Mouse (Mus musculus) cortical plate, adult 2 months (tissue): ENCODE data around the gene Kcnk5. TPM values are rescaled to one million over a fixed set of nuclear protein-coding genes. Genes with fewer than 3 reads are reported as not detected.

ENCODE experiments used
- H3K27ac ChIP-seq: fragments of 200-500 bp; 2 replicates; pipeline ENCODE4 v1.5.1; 2012; ENCODE audit warnings: low read length, control low read depth, inconsistent platforms; ENCODE audit not compliant: insufficient read depth
- H3K4me1 ChIP-seq: fragments of 200-500 bp; 2 replicates; pipeline ENCODE4 v1.6.1; 2011; ENCODE audit warnings: low read length; ENCODE audit not compliant: control insufficient read depth, insufficient read depth
- H3K4me3 ChIP-seq: fragments of 200-500 bp; 2 replicates; pipeline ENCODE4 v1.5.1; 2011; ENCODE audit warnings: mild to moderate bottlenecking, low read length, control low read depth; ENCODE audit not compliant: insufficient read depth
- CTCF ChIP-seq: fragments of 200-500 bp; IDR thresholded peaks from 2 replicates; pipeline ENCODE4 v1.5.1; 2011; ENCODE audit warnings: mild to moderate bottlenecking, control low read depth, low read length; ENCODE audit not compliant: insufficient read depth; ENCODE audit errors: extremely low read depth
- POLR2A ChIP-seq: fragments of 200-500 bp; IDR thresholded peaks from 2 replicates; pipeline ENCODE4 v1.6.1; 2011; ENCODE audit warnings: mild to moderate bottlenecking, low read length, control low read depth; ENCODE audit not compliant: insufficient read depth; ENCODE audit errors: extremely low read depth
- polyA plus RNA-seq: library from polyadenylated mRNA; depleted of rRNA; stranded (reverse); fragments of >200 nt; gene quantifications from 2 replicates; pipeline ENCODE4 v1.2.3, GENCODE M21; 2012; rRNA removed

Kcnk5 gene
- 0.55 and 0.71 TPM in 2 replicates for polyA plus RNA-seq

- Histone ChIP-seq H3K27ac (no peak within 1 kb of the TSS), H3K4me3 (peak within 1 kb of the TSS; percentile 47), H3K4me1 (0 out of 2 replicates have a peak, but pooled peaks cover 2% of the 10 kb centered on the region)
- TF ChIP-seq POLR2A = no peak
- no peak for TF ChIP-seq CTCF
These were observed at the start of gene Kcnk5 for GRCm38 (mm10) chr14:20181466-20181921. Gene Kcnk5 (minus strand): TSS chr14:20181809.

- TF ChIP-seq CTCF = no peak
- no peak for TF ChIP-seq POLR2A
- Histone ChIP-seq H3K4me3 (no peak overlapping the region), H3K27ac (no peak overlapping the region), H3K4me1 (no peaks in the 10 kb centered on the region)
These were observed 48.5 kb upstream of the Kcnk5 start for GRCm38 (mm10) chr14:20230063-20230491.

DNA sequence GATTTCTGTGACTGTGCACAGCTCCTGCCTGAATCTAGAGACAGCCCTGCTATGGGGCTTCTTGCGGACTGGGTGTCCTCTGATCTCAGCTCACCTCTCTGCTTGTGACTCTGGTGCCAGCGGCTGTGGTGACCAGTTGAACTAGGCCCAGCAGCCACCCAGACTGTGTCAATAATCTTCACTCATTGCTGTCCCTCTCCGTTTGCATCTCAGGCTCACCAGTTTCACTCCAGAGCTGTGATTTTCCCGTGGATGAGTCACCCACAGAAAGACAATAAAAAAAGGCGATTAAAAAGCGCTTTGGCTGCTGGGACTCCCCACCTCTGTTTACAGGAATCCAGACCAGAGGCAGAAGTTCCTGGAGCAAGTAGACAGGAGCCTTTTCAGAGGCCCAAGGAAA lies 47.8 kb upstream of the Kcnk5 start:
- TF ChIP-seq CTCF = no peak
- TF ChIP-seq POLR2A = no peak
- Histone ChIP-seq H3K4me3 (no peak overlapping the region), H3K4me1 (no peaks in the 10 kb centered on the region), H3K27ac (no peak overlapping the region)

GRCm38 (mm10) chr14:20228336-20228735 lies 46.7 kb upstream of the Kcnk5 start:
- no peak overlapping the region for H3K27ac ChIP-seq
- TF ChIP-seq CTCF (no peak), POLR2A (no peak)
- no peaks in the 10 kb centered on the region for H3K4me1 ChIP-seq
- H3K4me3 ChIP-seq = no peak overlapping the region

DNA sequence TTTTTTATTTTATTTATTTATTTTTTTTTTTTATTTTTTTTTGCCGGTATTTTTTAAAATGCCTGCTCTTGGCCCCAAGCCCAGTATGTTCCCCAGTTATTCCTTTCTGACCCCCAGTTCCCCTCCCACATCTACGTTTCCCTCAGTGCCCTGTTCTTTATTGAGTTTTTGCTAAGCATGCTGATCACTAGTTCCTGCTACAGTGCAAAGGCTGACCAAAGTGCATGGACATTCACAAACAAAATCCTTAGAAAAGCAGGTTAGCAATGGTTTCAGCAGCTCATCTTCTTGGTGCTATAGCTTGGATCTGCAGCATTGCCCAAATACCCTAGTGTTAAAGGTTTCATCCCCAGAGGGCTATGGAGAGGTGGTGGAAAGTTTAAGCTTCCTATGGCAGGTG lies 45.4 kb upstream of the Kcnk5 start:
- H3K4me3 ChIP-seq = no peak overlapping the region
- no peaks in the 10 kb centered on the region for H3K4me1 ChIP-seq
- no peak for TF ChIP-seq CTCF
- TF ChIP-seq POLR2A = no peak
- no peak overlapping the region for H3K27ac ChIP-seq

DNA sequence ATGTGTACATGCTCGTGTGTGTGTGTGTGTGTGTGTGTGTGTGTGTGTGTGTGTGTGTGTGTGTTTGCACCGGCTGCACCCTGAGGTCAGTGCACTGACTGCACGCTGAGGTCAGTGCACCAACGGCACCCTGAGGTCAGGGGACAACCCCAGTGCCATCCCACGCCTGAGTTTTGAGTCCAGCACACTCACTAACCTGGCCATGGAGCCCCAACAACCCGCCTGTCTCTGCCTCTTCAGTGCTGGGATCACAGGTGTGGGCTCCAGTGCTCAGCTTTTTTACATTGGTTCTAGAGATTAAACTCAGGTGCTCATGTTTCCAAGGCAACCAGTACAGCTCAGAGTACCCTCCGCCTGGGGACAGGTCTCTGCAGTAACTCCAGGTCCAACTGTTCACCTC lies 44.9 kb upstream of the Kcnk5 start:
- H3K4me3 ChIP-seq = no peak overlapping the region
- H3K27ac ChIP-seq = no peak overlapping the region
- no peak for TF ChIP-seq CTCF
- TF ChIP-seq POLR2A = no peak
- H3K4me1 ChIP-seq = no peaks in the 10 kb centered on the region

DNA sequence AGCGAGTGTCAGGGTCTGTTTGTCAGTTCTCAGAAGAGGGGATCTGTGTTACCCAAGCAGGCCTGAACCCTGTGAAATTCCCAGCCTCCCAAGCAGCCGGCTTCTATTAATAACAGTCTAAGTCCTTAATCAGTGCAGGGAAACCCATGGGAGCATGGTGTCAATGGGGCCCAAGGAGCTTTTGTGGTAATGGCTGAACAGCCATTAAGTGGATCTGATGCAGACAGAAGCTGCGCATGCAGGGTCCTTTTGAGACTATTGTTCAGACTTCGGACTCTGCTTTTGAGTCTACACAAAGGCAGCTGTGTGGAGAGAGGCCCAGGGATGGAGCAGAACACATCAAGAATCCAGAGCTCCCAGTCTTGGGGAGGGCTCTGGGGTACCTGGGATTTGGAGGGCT lies 43.9 kb upstream of the Kcnk5 start:
- H3K4me3 ChIP-seq = no peak overlapping the region
- no peaks in the 10 kb centered on the region for H3K4me1 ChIP-seq
- TF ChIP-seq CTCF = no peak
- no peak for TF ChIP-seq POLR2A
- H3K27ac ChIP-seq = no peak overlapping the region

DNA sequence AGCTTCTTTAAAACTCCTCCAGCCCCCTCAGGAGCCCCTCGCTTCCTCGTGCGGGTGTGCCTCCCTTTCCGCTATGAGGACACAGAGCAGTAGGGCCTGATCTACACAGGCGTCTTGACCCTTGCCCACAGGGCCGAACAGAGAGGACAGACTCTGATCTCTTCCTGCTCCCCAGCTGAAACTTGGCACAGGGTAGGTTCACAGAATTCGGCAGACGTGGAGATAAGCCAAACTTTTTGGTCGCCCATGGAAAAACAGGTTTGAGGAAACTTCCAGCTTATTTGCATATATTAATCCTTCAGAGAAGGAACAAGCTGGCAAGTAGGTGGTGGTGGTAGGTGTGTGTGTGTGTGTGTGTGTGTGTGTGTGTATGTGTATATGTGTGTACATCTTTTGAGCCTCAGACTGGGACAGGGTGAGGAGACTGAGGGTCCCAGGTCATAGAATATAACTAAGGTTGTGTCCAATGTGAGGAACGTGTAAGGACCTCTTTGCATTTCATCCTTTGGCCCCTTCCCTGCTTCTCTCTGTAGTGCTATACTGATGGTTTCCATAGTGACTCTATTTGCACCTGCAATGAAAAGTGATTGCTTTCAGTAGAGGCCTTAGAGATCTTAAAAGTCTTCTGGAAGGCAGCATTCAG lies 43.1 kb upstream of the Kcnk5 start:
- Histone ChIP-seq H3K27ac (no peak overlapping the region), H3K4me1 (no peaks in the 10 kb centered on the region), H3K4me3 (no peak overlapping the region)
- TF ChIP-seq CTCF (no peak), POLR2A (no peak)

- Histone ChIP-seq H3K4me3 (no peak overlapping the region), H3K27ac (no peak overlapping the region), H3K4me1 (no peaks in the 10 kb centered on the region)
- TF ChIP-seq CTCF (no peak), POLR2A (no peak)
These were observed 42.6 kb upstream of the Kcnk5 start for GRCm38 (mm10) chr14:20224163-20224562.

- Histone ChIP-seq H3K4me3 (no peak overlapping the region), H3K27ac (no peak overlapping the region), H3K4me1 (no peaks in the 10 kb centered on the region)
- no peak for TF ChIP-seq POLR2A
- TF ChIP-seq CTCF = no peak
These were observed 41.6 kb upstream of the Kcnk5 start for GRCm38 (mm10) chr14:20223253-20223652.

DNA sequence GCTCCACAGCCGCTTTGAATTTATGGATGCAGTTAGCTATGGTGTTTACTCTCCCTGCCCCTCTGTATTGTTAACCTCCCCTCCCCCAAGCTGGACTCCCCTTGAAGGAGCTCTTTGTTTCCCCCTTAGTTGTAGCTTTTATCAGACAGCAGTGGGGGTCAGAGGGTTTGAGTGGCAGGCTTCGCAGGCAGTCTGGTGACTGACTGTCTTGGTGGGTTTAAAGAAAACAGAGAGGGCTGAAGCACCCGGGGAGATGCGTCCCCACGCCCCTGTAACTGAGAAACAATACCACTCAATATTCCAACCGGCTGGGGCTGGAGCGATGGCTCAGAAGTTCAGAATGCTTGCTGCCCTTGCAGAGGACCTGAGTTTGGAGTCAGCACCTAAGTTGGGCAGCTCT lies 39.5 kb upstream of the Kcnk5 start:
- TF ChIP-seq POLR2A (no peak), CTCF (no peak)
- Histone ChIP-seq H3K27ac (no peak overlapping the region), H3K4me3 (no peak overlapping the region), H3K4me1 (no peaks in the 10 kb centered on the region)
